Mouse (Mus musculus): ENCODE measurements around the gene Ak3. TPM values are rescaled to one million over a fixed set of nuclear protein-coding genes. Genes with fewer than 3 reads are reported as not detected.
"Not testable (repeated sequence)": the region's sequence is repeated elsewhere in the genome, so short reads cannot be mapped to it uniquely, and the experiment has no call there.

Ak3 gene
- total RNA-seq, 2 experiments from 2014 or later = 56.9 to 60.6 TPM

DNA sequence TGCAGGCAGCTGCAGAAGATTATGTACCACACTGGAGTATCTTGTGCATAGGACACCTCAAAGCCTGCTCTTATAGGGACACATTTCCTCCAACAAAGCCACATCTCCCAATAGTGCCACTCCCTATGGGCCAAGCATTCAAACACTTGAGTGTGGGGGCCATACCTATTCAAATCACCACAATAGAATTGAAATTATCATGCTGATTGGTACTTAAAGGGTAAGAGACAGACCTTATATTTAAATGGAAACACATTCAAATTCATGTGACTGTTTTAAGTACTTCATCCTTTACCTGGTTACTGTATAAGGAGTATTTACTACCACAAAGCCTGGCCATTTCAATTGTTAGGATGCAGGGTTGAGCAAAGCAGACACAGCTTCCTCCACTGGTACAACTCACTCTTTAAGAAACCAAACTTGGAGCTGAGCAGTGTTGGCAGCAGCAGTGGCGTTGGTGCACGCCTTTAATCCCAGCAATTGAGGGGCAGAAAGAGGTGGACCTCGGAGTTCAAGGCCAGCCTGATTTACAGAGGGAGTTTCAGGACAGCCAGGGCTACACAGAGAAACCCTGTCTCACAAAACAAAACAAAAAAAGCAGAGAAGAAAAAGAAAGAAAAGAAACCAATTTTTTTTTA lies 39.6 kb downstream of the Ak3 start:
- DNase-seq (ENCODE audit: low spot score in 2 of 2) = no peak
- intact Hi-C loops (cut with DNase I) = no loop called here

DNA sequence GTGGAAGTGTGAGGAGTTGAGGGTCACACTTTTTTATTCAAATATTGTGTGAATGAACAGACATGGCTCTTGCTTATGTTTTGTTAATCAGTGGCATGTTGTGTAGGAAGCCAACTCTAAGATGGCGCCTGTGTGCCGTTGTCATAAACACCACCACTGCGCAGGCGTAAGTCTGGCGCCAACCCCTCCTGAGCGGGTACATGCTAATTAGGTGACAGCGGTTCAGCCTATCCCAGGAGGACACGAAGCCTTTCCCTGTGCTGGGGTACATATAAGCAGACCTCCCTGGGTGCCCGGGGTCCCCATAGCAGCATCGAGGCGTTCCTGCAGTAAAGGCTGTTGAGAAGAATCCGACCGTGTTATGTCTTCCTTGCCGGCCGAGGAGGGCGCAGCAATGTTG lies 47.4 kb downstream of the Ak3 start:
- intact Hi-C loops (cut with DNase I); DNase-seq (ENCODE audit: low spot score in 2 of 2): not testable (repeated sequence)

DNA sequence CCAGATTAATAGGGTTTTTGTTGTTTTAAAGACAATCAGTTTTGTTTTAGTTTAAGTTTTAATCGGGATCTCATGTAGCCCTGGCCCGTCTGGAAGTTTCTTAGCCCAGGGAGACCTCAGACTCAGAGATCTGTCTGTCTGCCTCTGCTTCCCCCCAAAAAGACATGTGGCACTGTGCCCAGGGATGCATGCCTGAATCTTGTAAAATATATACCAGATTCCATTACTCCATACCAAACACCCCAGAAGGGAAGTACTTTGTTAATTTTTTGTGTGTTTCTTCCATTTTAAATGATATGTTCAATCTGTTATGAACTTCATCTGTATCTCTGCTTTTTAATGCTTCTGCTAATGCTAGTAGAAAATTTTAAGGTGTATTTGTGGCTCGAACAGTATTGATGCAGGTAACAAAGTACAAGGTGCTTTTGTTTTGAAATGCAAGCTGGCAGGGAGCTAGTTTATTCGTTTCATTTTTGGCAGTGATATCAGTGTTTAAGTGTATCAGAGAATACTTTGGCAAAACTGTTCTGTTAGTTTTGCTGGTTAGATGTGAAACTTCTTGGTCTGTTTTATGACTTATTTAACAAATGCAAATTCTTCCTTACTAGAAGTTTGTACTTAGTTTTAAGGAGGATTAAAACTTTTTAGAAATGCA lies 49.7 kb downstream of the Ak3 start:
- intact Hi-C loops (cut with DNase I) = no loop called here
- no peak for DNase-seq (ENCODE audit: low spot score in 2 of 2)

- intact Hi-C loops (cut with DNase I) = no loop called here
- no peak for DNase-seq (ENCODE audit: low spot score in 2 of 2)
These were observed 52.4 kb downstream of the Ak3 start for GRCm38 (mm10) chr19:28995366-28995765.

DNA sequence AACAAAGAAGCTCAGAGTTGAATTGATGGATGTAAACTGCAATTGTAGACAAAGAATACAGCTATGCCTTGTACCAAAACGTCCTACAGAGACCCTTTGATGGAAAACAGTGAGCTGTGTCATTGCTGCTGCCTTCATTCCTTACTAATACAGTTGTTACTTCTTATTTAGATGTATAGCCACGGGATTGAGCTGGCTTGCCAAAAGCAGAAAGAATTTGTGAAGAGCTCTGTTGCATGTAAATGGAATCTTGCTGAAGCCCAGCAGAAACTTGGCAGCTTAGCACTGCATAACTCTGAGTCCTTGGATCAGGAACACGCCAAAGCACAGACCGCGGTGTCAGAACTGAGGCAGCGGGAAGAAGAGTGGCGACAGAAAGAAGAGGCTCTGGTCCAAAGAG lies 52.9 kb downstream of the Ak3 start:
- peak; percentile 37 to 73 for DNase-seq (ENCODE audit: low spot score in 2 of 2)
- intact Hi-C loops (cut with DNase I) = no loop called here

- DNase-seq (ENCODE audit: low spot score in 2 of 2) = no peak
- intact Hi-C loops (cut with DNase I) = loop anchor here (2.0 kb wide), 2 partner anchors 55 to 259 kb away; partner anchors contain the start of genes Ak3 and Jak2
These were observed 56.4 kb downstream of the Ak3 start for GRCm38 (mm10) chr19:28991391-28991790.

- intact Hi-C loops (cut with DNase I) = loop anchor here (2.0 kb wide), 2 partner anchors 56 to 260 kb away; partner anchors contain the start of genes Ak3 and Jak2
- DNase-seq (ENCODE audit: low spot score in 2 of 2) = peak; percentile 48 to 58
These were observed 57.1 kb downstream of the Ak3 start for GRCm38 (mm10) chr19:28990590-28991221.

- intact Hi-C loops (cut with DNase I) = loop anchor here (2.0 kb wide), 2 partner anchors 57 to 261 kb away; partner anchors contain the start of genes Ak3 and Jak2
- peak; percentile 97 to 98 for DNase-seq (ENCODE audit: low spot score in 2 of 2)
These were observed 57.6 kb downstream of the Ak3 start, which contains the start of gene Cdc37l1 for GRCm38 (mm10) chr19:28990194-28990589. TSS of gene Cdc37l1 (plus strand) at chr19:28990352.

GRCm38 (mm10) chr19:28989515-28989914 lies 58.2 kb downstream of the Ak3 start:
- no peak for DNase-seq (ENCODE audit: low spot score in 2 of 2)
- intact Hi-C loops (cut with DNase I) = no loop called here

DNA sequence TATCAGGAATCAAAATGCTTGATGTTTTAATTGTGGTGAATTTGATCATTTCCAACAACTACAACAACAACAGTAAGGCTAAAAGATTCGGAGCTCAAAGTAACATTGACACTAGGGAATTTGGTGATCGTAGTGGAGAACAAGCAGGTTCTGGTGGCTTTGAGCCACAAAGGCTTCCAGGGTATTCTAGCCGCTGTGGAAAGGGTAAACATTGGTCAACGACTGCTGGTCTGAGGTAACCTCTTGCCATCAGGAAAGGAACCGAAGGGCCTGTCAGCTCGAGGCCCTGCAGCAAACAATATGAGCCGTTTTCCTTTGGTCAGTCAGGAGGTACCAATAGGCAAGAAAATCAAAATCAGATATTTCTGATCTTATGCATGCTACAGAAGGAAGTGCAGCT lies 65.1 kb downstream of the Ak3 start:
- intact Hi-C loops (cut with DNase I) = no loop called here
- DNase-seq (ENCODE audit: low spot score in 2 of 2) = no peak

- peak; percentile 85 for DNase-seq (ENCODE audit: low spot score in 2 of 2)
- intact Hi-C loops (cut with DNase I) = loop anchor here (5.0 to 10.0 kb wide), 2 partner anchors 382 to 530 kb away; no protein-coding TSS in a partner anchor
These were observed 72.7 kb downstream of the Ak3 start for GRCm38 (mm10) chr19:28974862-28975611.

Other genes starting within 250 kb of the Ak3 start
- gene Slc1a1, start 212.9 kb downstream of the Ak3 start, total RNA-seq (2021) = 100 to 1,000 TPM; 104 to 114 TPM
- 10 to 100 TPM; 54.0 to 58.6 TPM for gene Plpp6, start 84.0 kb downstream of the Ak3 start, total RNA-seq (2021)
- 1 to 10 TPM; 5.0 to 6.6 TPM for gene 4430402I18Rik, start 80.2 kb downstream of the Ak3 start, total RNA-seq (2021)
- gene Cdc37l1, start 57.6 kb downstream of the Ak3 start, total RNA-seq (2021) = 10 to 100 TPM; 91.4 to 99.5 TPM
- 10 to 100 TPM; 12.5 to 13.3 TPM for gene Rcl1, start 53.4 kb upstream of the Ak3 start, total RNA-seq (2021)
- gene Jak2, start 203.9 kb upstream of the Ak3 start, total RNA-seq (2021) = 10 to 100 TPM; 32.9 to 36.0 TPM